Mouse (Mus musculus): ENCODE measurements around the gene Pank4. TPM values are rescaled to one million over a fixed set of nuclear protein-coding genes. Genes with fewer than 3 reads are reported as not detected.

Gene Pank4
- total RNA-seq, 1 experiment, result 29.3 TPM

- H3K9me3 ChIP-seq (ENCODE audit: control insufficient read depth, insufficient read depth, low read depth, low read length), result no peaks in the 10 kb centered on the region
- H3K36me3 ChIP-seq (ENCODE audit: control insufficient read depth, insufficient read depth, low read length, poor library complexity, severe bottlenecking), result no peaks in the 10 kb centered on the region
- no peak for DNase-seq (ENCODE audit: low read depth, low spot score)
- no peak overlapping the region for H3K4me3 ChIP-seq (ENCODE audit: insufficient read depth in 1 of 2, low read depth in 1 of 2, low read length in 2 of 2, poor library complexity in 1 of 2, severe bottlenecking in 1 of 2)
- no peak overlapping the region for H3K27ac ChIP-seq (ENCODE audit: insufficient read depth, low read depth, low read length, poor library complexity, severe bottlenecking)
- in situ Hi-C loops (cut with MboI; ENCODE audit: low sequenced_read_pairs in 2 of 2, unreplicated experiment in 2 of 2), result no loop called here
- TF ChIP-seq ZC3H11A (IDR thresholded peaks at IDR 0.05; ENCODE audit: borderline replicate concordance, low read depth, low read length) (no peak), MAFK (IDR thresholded peaks at IDR 0.05; ENCODE audit: insufficient read depth, low read depth, low read length) (no peak), CHD2 (IDR thresholded peaks at IDR 0.05; ENCODE audit: low read depth, low read length) (no peak), HCFC1 (IDR thresholded peaks at IDR 0.05; ENCODE audit: borderline replicate concordance, insufficient read depth, low read length) (no peak), ZNF384 (IDR thresholded peaks at IDR 0.05; ENCODE audit: low read depth, low read length) (no peak)
- H3K9ac ChIP-seq (ENCODE audit: insufficient read depth, low read depth, low read length, poor library complexity, severe bottlenecking), result no peak overlapping the region
- peaks cover 0 to 3% of the 10 kb centered on the region in 2 experiments; a peak in 1 of 4 replicates for H3K4me1 ChIP-seq (ENCODE audit: control insufficient read depth in 2 of 2, insufficient read depth in 2 of 2, low read length in 2 of 2, poor library complexity in 1 of 2)
These were observed 50.9 kb downstream of the Pank4 start for GRCm38 (mm10) chr4:155014791-155015190.

- no peaks in the 10 kb centered on the region for H3K9me3 ChIP-seq (ENCODE audit: control insufficient read depth, insufficient read depth, low read depth, low read length)
- H3K36me3 ChIP-seq (ENCODE audit: control insufficient read depth, insufficient read depth, low read length, poor library complexity, severe bottlenecking), result no peaks in the 10 kb centered on the region
- in situ Hi-C loops (cut with MboI; ENCODE audit: low sequenced_read_pairs in 2 of 2, unreplicated experiment in 2 of 2), result no loop called here
- no peak overlapping the region for H3K4me3 ChIP-seq (ENCODE audit: insufficient read depth in 1 of 2, low read depth in 1 of 2, low read length in 2 of 2, poor library complexity in 1 of 2, severe bottlenecking in 1 of 2)
- H3K9ac ChIP-seq (ENCODE audit: insufficient read depth, low read depth, low read length, poor library complexity, severe bottlenecking), result no peak overlapping the region
- no peak for DNase-seq (ENCODE audit: low read depth, low spot score)
- H3K4me1 ChIP-seq (ENCODE audit: control insufficient read depth in 2 of 2, insufficient read depth in 2 of 2, low read length in 2 of 2, poor library complexity in 1 of 2), result peaks cover 0 to 3% of the 10 kb centered on the region in 2 experiments; a peak in 1 of 4 replicates
- no peak overlapping the region for H3K27ac ChIP-seq (ENCODE audit: insufficient read depth, low read depth, low read length, poor library complexity, severe bottlenecking)
- TF ChIP-seq ZNF384 (IDR thresholded peaks at IDR 0.05; ENCODE audit: low read depth, low read length), result no peak
- no peak for TF ChIP-seq CHD2 (IDR thresholded peaks at IDR 0.05; ENCODE audit: low read depth, low read length)
- no peak for TF ChIP-seq MAFK (IDR thresholded peaks at IDR 0.05; ENCODE audit: insufficient read depth, low read depth, low read length)
- no peak for TF ChIP-seq HCFC1 (IDR thresholded peaks at IDR 0.05; ENCODE audit: borderline replicate concordance, insufficient read depth, low read length)
- TF ChIP-seq ZC3H11A (IDR thresholded peaks at IDR 0.05; ENCODE audit: borderline replicate concordance, low read depth, low read length), result no peak
These were observed 51.6 kb downstream of the Pank4 start for GRCm38 (mm10) chr4:155015550-155015949.

DNA sequence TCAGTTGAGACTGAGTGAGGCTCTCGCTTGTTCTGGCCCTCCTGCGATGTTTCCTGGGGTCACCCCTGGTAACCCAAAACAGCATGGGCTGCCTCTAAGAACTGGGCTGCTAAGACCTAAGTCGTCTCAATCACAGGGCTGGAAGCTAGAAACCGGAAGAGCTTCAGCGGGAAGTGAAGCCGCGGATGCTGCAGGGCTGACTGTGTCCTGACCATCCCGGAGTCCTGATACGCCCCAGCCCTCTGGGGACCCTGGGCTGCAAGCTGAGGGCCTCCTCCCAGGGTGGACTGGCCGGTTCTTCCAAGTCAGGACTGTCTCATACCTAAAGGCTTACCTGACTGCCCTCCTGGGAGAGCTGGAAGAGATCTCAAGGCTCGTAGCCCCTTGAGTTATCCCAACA is 52.9 kb downstream of the Pank4 start:
- H3K27ac ChIP-seq (ENCODE audit: insufficient read depth, low read depth, low read length, poor library complexity, severe bottlenecking), result no peak overlapping the region
- DNase-seq (ENCODE audit: low read depth, low spot score), result no peak
- H3K36me3 ChIP-seq (ENCODE audit: control insufficient read depth, insufficient read depth, low read length, poor library complexity, severe bottlenecking), result no peaks in the 10 kb centered on the region
- TF ChIP-seq HCFC1 (IDR thresholded peaks at IDR 0.05; ENCODE audit: borderline replicate concordance, insufficient read depth, low read length) (no peak), ZNF384 (IDR thresholded peaks at IDR 0.05; ENCODE audit: low read depth, low read length) (no peak), MAFK (IDR thresholded peaks at IDR 0.05; ENCODE audit: insufficient read depth, low read depth, low read length) (no peak), ZC3H11A (IDR thresholded peaks at IDR 0.05; ENCODE audit: borderline replicate concordance, low read depth, low read length) (no peak), CHD2 (IDR thresholded peaks at IDR 0.05; ENCODE audit: low read depth, low read length) (no peak)
- H3K4me3 ChIP-seq (ENCODE audit: insufficient read depth in 1 of 2, low read depth in 1 of 2, low read length in 2 of 2, poor library complexity in 1 of 2, severe bottlenecking in 1 of 2), result no peak overlapping the region
- H3K9me3 ChIP-seq (ENCODE audit: control insufficient read depth, insufficient read depth, low read depth, low read length), result no peaks in the 10 kb centered on the region
- H3K4me1 ChIP-seq (ENCODE audit: control insufficient read depth in 2 of 2, insufficient read depth in 2 of 2, low read length in 2 of 2, poor library complexity in 1 of 2), result peaks cover 0 to 3% of the 10 kb centered on the region in 2 experiments; a peak in 1 of 4 replicates
- in situ Hi-C loops (cut with MboI; ENCODE audit: low sequenced_read_pairs in 2 of 2, unreplicated experiment in 2 of 2), result no loop called here
- no peak overlapping the region for H3K9ac ChIP-seq (ENCODE audit: insufficient read depth, low read depth, low read length, poor library complexity, severe bottlenecking)

DNA sequence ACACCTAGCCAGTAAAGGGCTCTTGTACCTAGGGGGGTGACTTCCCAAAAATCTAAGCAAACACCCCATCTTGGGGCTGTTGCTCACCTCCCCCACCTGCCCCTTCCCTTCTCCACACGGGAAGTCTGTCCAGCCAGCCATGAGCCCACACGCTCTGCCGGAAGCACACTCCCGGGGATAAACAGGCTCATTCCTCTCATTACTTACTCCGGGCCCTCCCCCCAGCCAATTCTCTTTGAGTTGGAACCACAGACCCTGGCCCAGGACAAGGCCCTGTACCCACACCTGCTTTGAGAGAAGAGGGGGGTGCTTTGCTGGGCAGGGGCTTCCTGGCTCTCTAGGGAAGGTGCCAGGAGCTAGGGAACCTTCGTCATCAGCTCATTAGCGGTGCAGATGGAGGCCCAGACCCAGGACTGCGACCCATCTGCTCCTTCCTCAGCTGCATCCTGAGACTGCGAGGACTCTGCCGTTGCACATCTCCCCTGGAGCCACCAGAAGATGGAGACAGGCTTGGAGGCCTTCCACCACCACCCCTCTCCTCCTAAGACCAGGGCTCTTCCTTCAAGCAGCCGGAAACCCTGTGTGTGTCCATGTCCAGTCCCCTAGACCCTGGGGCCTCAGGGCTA is 53.4 kb downstream of the Pank4 start:
- no peak for DNase-seq (ENCODE audit: low read depth, low spot score)
- no peaks in the 10 kb centered on the region for H3K36me3 ChIP-seq (ENCODE audit: control insufficient read depth, insufficient read depth, low read length, poor library complexity, severe bottlenecking)
- H3K9ac ChIP-seq (ENCODE audit: insufficient read depth, low read depth, low read length, poor library complexity, severe bottlenecking), result no peak overlapping the region
- H3K9me3 ChIP-seq (ENCODE audit: control insufficient read depth, insufficient read depth, low read depth, low read length), result no peaks in the 10 kb centered on the region
- no peak overlapping the region for H3K27ac ChIP-seq (ENCODE audit: insufficient read depth, low read depth, low read length, poor library complexity, severe bottlenecking)
- TF ChIP-seq ZC3H11A (IDR thresholded peaks at IDR 0.05; ENCODE audit: borderline replicate concordance, low read depth, low read length) (no peak), HCFC1 (IDR thresholded peaks at IDR 0.05; ENCODE audit: borderline replicate concordance, insufficient read depth, low read length) (no peak), CHD2 (IDR thresholded peaks at IDR 0.05; ENCODE audit: low read depth, low read length) (no peak), ZNF384 (IDR thresholded peaks at IDR 0.05; ENCODE audit: low read depth, low read length) (no peak), MAFK (IDR thresholded peaks at IDR 0.05; ENCODE audit: insufficient read depth, low read depth, low read length) (no peak)
- H3K4me1 ChIP-seq (ENCODE audit: control insufficient read depth in 2 of 2, insufficient read depth in 2 of 2, low read length in 2 of 2, poor library complexity in 1 of 2), result peaks cover 0 to 3% of the 10 kb centered on the region in 2 experiments; a peak in 1 of 4 replicates
- no peak overlapping the region for H3K4me3 ChIP-seq (ENCODE audit: insufficient read depth in 1 of 2, low read depth in 1 of 2, low read length in 2 of 2, poor library complexity in 1 of 2, severe bottlenecking in 1 of 2)
- in situ Hi-C loops (cut with MboI; ENCODE audit: low sequenced_read_pairs in 2 of 2, unreplicated experiment in 2 of 2), result no loop called here
